ENCODE assay signal across 30 mouse cellular contexts in genomic region chr11:62118561-62118960, GRCm38 (mm10).
DNase-seq lines count a peak whose midpoint lies in the region; ATAC-seq and TF ChIP-seq lines count a peak whose summit lies in the region.
"Had no signal": no experiment of that assay in that cellular context is flagged by ENCODE, and none has a peak within 500 bp of the region (broad histone marks: within the 10 kb centered on the region; RNA-seq: fewer than 3 reads in every experiment).

No protein-coding gene starts in this region.

- DNase-seq in cerebellum, adult 18-20 months = peak; percentile 41 to 51
- DNase-seq in cerebellum, postnatal 10 days = no peak
- DNase-seq in heart, adult 2 months = no peak
- peak; percentile 16 to 19 for DNase-seq in cerebellum, postnatal 36 days
- DNase-seq in heart, postnatal 10 days = no peak
- DNase-seq: adrenal gland, postnatal 25 days; embryo, embryonic 11 days; gastrocnemius, adult 2 months; gastrocnemius, postnatal 36 days; heart, adult 18-20 months; kidney, adult 8-10 months; kidney, postnatal 4 days; lung, adult 2 months; right cerebral cortex, postnatal 4 days; thymus, adult 18-20 months; thymus, postnatal 25 days had no signal

- no peak for TF ChIP-seq POLR2A in heart, adult 2 months (IDR thresholded peaks at IDR 0.05; ENCODE audit: insufficient read depth, low read depth, low read length)

- intact Hi-C loops in heart, adult 2 months (cut with DNase I) = no loop called here
- intact Hi-C loops in heart, postnatal 10 days (cut with DNase I) = no loop called here

- no peak for TF ChIP-seq CTCF in heart, adult 2 months (IDR thresholded peaks at IDR 0.05)

- peak overlapping the region; percentile 29 for H3K27ac ChIP-seq in heart, embryonic 13.5 days (replicated peaks)
- no peak overlapping the region for H3K27ac ChIP-seq in heart, adult 2 months
- H3K27ac ChIP-seq: embryonic facial prominence, embryonic 12.5 days; forebrain, embryonic 10.5 days; gastrocnemius, adult 2 months; hindbrain, embryonic 13.5 days; kidney, postnatal 0 days; limb, embryonic 10.5 days; limb, embryonic 15.5 days; liver, embryonic 14.5 days; midbrain, embryonic 13.5 days; neural tube, embryonic 13.5 days; stomach, postnatal 0 days had no signal

- no peaks in the 10 kb centered on the region for H3K79me2 ChIP-seq in heart, adult 2 months (replicated peaks; ENCODE audit: control insufficient read depth, insufficient read depth, low read length)

- no peaks in the 10 kb centered on the region for H3K27me3 ChIP-seq in heart, embryonic 13.5 days (replicated peaks)
- no peaks in the 10 kb centered on the region for H3K27me3 ChIP-seq in heart, adult 2 months (ENCODE audit: control insufficient read depth, insufficient read depth, low read length)
- H3K27me3 ChIP-seq: embryonic facial prominence, embryonic 12.5 days; hindbrain, embryonic 13.5 days; limb, embryonic 15.5 days; midbrain, embryonic 13.5 days; neural tube, embryonic 13.5 days had no signal

- no peak overlapping the region for H3K4me3 ChIP-seq in heart, embryonic 13.5 days
- H3K4me3 ChIP-seq in heart, adult 2 months = no peak overlapping the region
- H3K4me3 ChIP-seq: embryonic facial prominence, embryonic 12.5 days; forebrain, embryonic 10.5 days; gastrocnemius, adult 2 months; hindbrain, embryonic 13.5 days; limb, embryonic 10.5 days; limb, embryonic 15.5 days; midbrain, embryonic 13.5 days; neural tube, embryonic 13.5 days had no signal

- no peak for ATAC-seq in heart, embryonic 13.5 days (ENCODE audit: extremely low read depth, insufficient number of reproducible peaks, low FRiP score, low TSS enrichment)
- ATAC-seq in CD4-positive, CD25-positive, alpha-beta regulatory T cell, adult 4 months = no peak
- ATAC-seq: forebrain, embryonic 16.5 days; intestine, embryonic 16.5 days; midbrain, embryonic 13.5 days had no signal

- H3K4me2 ChIP-seq in heart, embryonic 13.5 days = no peak overlapping the region
- H3K4me2 ChIP-seq: embryonic facial prominence, embryonic 12.5 days; hindbrain, embryonic 13.5 days; limb, embryonic 15.5 days; midbrain, embryonic 13.5 days; neural tube, embryonic 13.5 days had no signal

- H3K9ac ChIP-seq in heart, embryonic 13.5 days = no peak overlapping the region
- H3K9ac ChIP-seq in heart, adult 2 months (ENCODE audit: low read depth, low read length) = no peak overlapping the region
- H3K9ac ChIP-seq: embryonic facial prominence, embryonic 12.5 days; hindbrain, embryonic 13.5 days; limb, embryonic 15.5 days; liver, embryonic 14.5 days; midbrain, embryonic 13.5 days; neural tube, embryonic 13.5 days had no signal

- H3K36me3 ChIP-seq in heart, embryonic 13.5 days = peaks cover 13% of the 10 kb centered on the region
- no peaks in the 10 kb centered on the region for H3K36me3 ChIP-seq in heart, adult 2 months (ENCODE audit: control insufficient read depth, insufficient read depth, low read length)
- H3K36me3 ChIP-seq: limb, embryonic 15.5 days had no signal

- no peak for TF ChIP-seq EP300 in heart, adult 2 months (IDR thresholded peaks at IDR 0.05; ENCODE audit: insufficient read depth, low read depth, low read length)

- WGBS in heart, embryonic 13.5 days = 69% methylated on average over 9 of the region's 9 CpGs
- 82% methylated on average over 9 of the region's 9 CpGs for WGBS in heart, adult 2 months

- peaks cover 21% of the 10 kb centered on the region; the same call in 1 of the 2 replicates for H3K4me1 ChIP-seq in heart, embryonic 13.5 days
- H3K4me1 ChIP-seq in heart, adult 2 months (ENCODE audit: control insufficient read depth, insufficient read depth, low read length) = no peaks in the 10 kb centered on the region
- H3K4me1 ChIP-seq: embryonic facial prominence, embryonic 12.5 days; forebrain, embryonic 10.5 days; hindbrain, embryonic 13.5 days; limb, embryonic 10.5 days; midbrain, embryonic 13.5 days; neural tube, embryonic 13.5 days had no signal

- H3K9me3 ChIP-seq in heart, embryonic 13.5 days = no peaks in the 10 kb centered on the region
- H3K9me3 ChIP-seq: embryonic facial prominence, embryonic 12.5 days; forebrain, embryonic 10.5 days; hindbrain, embryonic 13.5 days; limb, embryonic 10.5 days; limb, embryonic 15.5 days; midbrain, embryonic 13.5 days; neural tube, embryonic 13.5 days had no signal

Comparison
In these comparisons a context has a peak if more than half of its experiments do, and no peak if none do; other contexts are left out.
1. DNase-seq: peak in cerebellum, adult 18-20 months (2 of 2) and cerebellum, postnatal 36 days (2 of 2); none in cerebellum, postnatal 10 days (0 of 2), heart, adult 2 months (0 of 2) and heart, postnatal 10 days (0 of 2).